Mouse (Mus musculus): Measurements from ENCODE around the gene Cpt2. TPM values are rescaled to one million over a fixed set of nuclear protein-coding genes. Genes with fewer than 3 reads are reported as not detected.

Cpt2 gene
- polyA plus RNA-seq (2012; rRNA removed), result 8.2 and 10.3 TPM in 2 replicates

GRCm38 (mm10) chr4:107923145-107923802 lies at the start of gene Cpt2:
Gene Cpt2, minus strand, starts transcription at chr4:107923610.
- peak within 1 kb of the TSS; percentile 78; the same call in 1 of the 2 replicates for H3K27ac ChIP-seq (ENCODE audit: insufficient read depth, low read length)
- no peaks in the 10 kb centered on the region for H3K4me1 ChIP-seq (ENCODE audit: control insufficient read depth, insufficient read depth, low read length)
- TF ChIP-seq CTCF (IDR thresholded peaks at IDR 0.05; ENCODE audit: extremely low read depth, insufficient read depth, low read length), result no peak
- TF ChIP-seq POLR2A (IDR thresholded peaks at IDR 0.05; ENCODE audit: extremely low read depth, insufficient read depth, low read length), result peak; percentile 40; the same call in 1 of the 2 replicates
- H3K4me3 ChIP-seq (ENCODE audit: insufficient read depth, low read length), result peak within 1 kb of the TSS; percentile 55

- H3K4me3 ChIP-seq (ENCODE audit: insufficient read depth, low read length), result no peak overlapping the region
- no peak for TF ChIP-seq CTCF (IDR thresholded peaks at IDR 0.05; ENCODE audit: extremely low read depth, insufficient read depth, low read length)
- no peak for TF ChIP-seq POLR2A (IDR thresholded peaks at IDR 0.05; ENCODE audit: extremely low read depth, insufficient read depth, low read length)
- H3K4me1 ChIP-seq (ENCODE audit: control insufficient read depth, insufficient read depth, low read length), result no peaks in the 10 kb centered on the region
- no peak overlapping the region for H3K27ac ChIP-seq (ENCODE audit: insufficient read depth, low read length)
These were observed 47.8 kb upstream of the Cpt2 start for GRCm38 (mm10) chr4:107971162-107971561.

GRCm38 (mm10) chr4:107969781-107970180 lies 46.4 kb upstream of the Cpt2 start:
- Histone ChIP-seq H3K27ac (ENCODE audit: insufficient read depth, low read length) (no peak overlapping the region), H3K4me3 (ENCODE audit: insufficient read depth, low read length) (no peak overlapping the region), H3K4me1 (ENCODE audit: control insufficient read depth, insufficient read depth, low read length) (no peaks in the 10 kb centered on the region)
- TF ChIP-seq CTCF (IDR thresholded peaks at IDR 0.05; ENCODE audit: extremely low read depth, insufficient read depth, low read length) (no peak), POLR2A (IDR thresholded peaks at IDR 0.05; ENCODE audit: extremely low read depth, insufficient read depth, low read length) (no peak)

- Histone ChIP-seq H3K4me1 (ENCODE audit: control insufficient read depth, insufficient read depth, low read length) (no peaks in the 10 kb centered on the region), H3K4me3 (ENCODE audit: insufficient read depth, low read length) (no peak within 1 kb of the TSS), H3K27ac (ENCODE audit: insufficient read depth, low read length) (no peak within 1 kb of the TSS)
- TF ChIP-seq POLR2A (IDR thresholded peaks at IDR 0.05; ENCODE audit: extremely low read depth, insufficient read depth, low read length) (no peak), CTCF (IDR thresholded peaks at IDR 0.05; ENCODE audit: extremely low read depth, insufficient read depth, low read length) (no peak)
These were observed 44.7 kb upstream of the Cpt2 start, which contains the start of gene Slc1a7 for GRCm38 (mm10) chr4:107967966-107968682. Gene Slc1a7, plus strand, starts transcription at chr4:107968332.

- H3K4me1 ChIP-seq (ENCODE audit: control insufficient read depth, insufficient read depth, low read length), result no peaks in the 10 kb centered on the region
- H3K27ac ChIP-seq (ENCODE audit: insufficient read depth, low read length), result no peak overlapping the region
- no peak overlapping the region for H3K4me3 ChIP-seq (ENCODE audit: insufficient read depth, low read length)
- TF ChIP-seq POLR2A (IDR thresholded peaks at IDR 0.05; ENCODE audit: extremely low read depth, insufficient read depth, low read length), result no peak
These were observed 43.2 kb upstream of the Cpt2 start for GRCm38 (mm10) chr4:107966416-107967109.

- Histone ChIP-seq H3K4me1 (ENCODE audit: control insufficient read depth, insufficient read depth, low read length) (no peaks in the 10 kb centered on the region), H3K4me3 (ENCODE audit: insufficient read depth, low read length) (no peak overlapping the region), H3K27ac (ENCODE audit: insufficient read depth, low read length) (no peak overlapping the region)
- no peak for TF ChIP-seq POLR2A (IDR thresholded peaks at IDR 0.05; ENCODE audit: extremely low read depth, insufficient read depth, low read length)
- no peak for TF ChIP-seq CTCF (IDR thresholded peaks at IDR 0.05; ENCODE audit: extremely low read depth, insufficient read depth, low read length)
These were observed 39.4 kb upstream of the Cpt2 start for GRCm38 (mm10) chr4:107962792-107963191.

- TF ChIP-seq CTCF (IDR thresholded peaks at IDR 0.05; ENCODE audit: extremely low read depth, insufficient read depth, low read length) (no peak), POLR2A (IDR thresholded peaks at IDR 0.05; ENCODE audit: extremely low read depth, insufficient read depth, low read length) (no peak)
- H3K4me1 ChIP-seq (ENCODE audit: control insufficient read depth, insufficient read depth, low read length), result no peaks in the 10 kb centered on the region
- H3K27ac ChIP-seq (ENCODE audit: insufficient read depth, low read length), result no peak overlapping the region
- H3K4me3 ChIP-seq (ENCODE audit: insufficient read depth, low read length), result no peak overlapping the region
These were observed 38.8 kb upstream of the Cpt2 start for GRCm38 (mm10) chr4:107962044-107962732.

GRCm38 (mm10) chr4:107958487-107958886 lies 35.1 kb upstream of the Cpt2 start:
- Histone ChIP-seq H3K4me1 (ENCODE audit: control insufficient read depth, insufficient read depth, low read length) (no peaks in the 10 kb centered on the region), H3K27ac (ENCODE audit: insufficient read depth, low read length) (no peak overlapping the region), H3K4me3 (ENCODE audit: insufficient read depth, low read length) (no peak overlapping the region)
- TF ChIP-seq POLR2A (IDR thresholded peaks at IDR 0.05; ENCODE audit: extremely low read depth, insufficient read depth, low read length) (no peak), CTCF (IDR thresholded peaks at IDR 0.05; ENCODE audit: extremely low read depth, insufficient read depth, low read length) (no peak)

- Histone ChIP-seq H3K4me1 (ENCODE audit: control insufficient read depth, insufficient read depth, low read length) (no peaks in the 10 kb centered on the region), H3K4me3 (ENCODE audit: insufficient read depth, low read length) (no peak overlapping the region), H3K27ac (ENCODE audit: insufficient read depth, low read length) (no peak overlapping the region)
- TF ChIP-seq POLR2A (IDR thresholded peaks at IDR 0.05; ENCODE audit: extremely low read depth, insufficient read depth, low read length), result no peak
- no peak for TF ChIP-seq CTCF (IDR thresholded peaks at IDR 0.05; ENCODE audit: extremely low read depth, insufficient read depth, low read length)
These were observed 32.3 kb upstream of the Cpt2 start for GRCm38 (mm10) chr4:107955691-107956090.

Data from cortical plate, adult 2 months (tissue).